Mouse (Mus musculus) liver, adult 2 months (tissue): Measurements from ENCODE around the gene Irf2. TPM values are rescaled to one million over a fixed set of nuclear protein-coding genes. Genes with fewer than 3 reads are reported as not detected.

Experiments used
- DNase-seq: peaks from one replicate; pipeline ENCODE4 v3.0.0-alpha.2; 2011; ENCODE audit warnings: low read depth, low spot score; ENCODE audit errors: extremely low read depth
- H3K27ac ChIP-seq: fragments of 200-500 bp; replicated peaks from 2 replicates; pipeline ENCODE4 v1.5.1; 2012; ENCODE audit warnings: low read depth, mild to moderate bottlenecking, control low read depth, inconsistent platforms, low read length; ENCODE audit not compliant: insufficient read depth
- H3K27me3 ChIP-seq: fragments of 200-500 bp; 2 replicates; pipeline ENCODE4 v1.6.1; 2012; ENCODE audit warnings: mild to moderate bottlenecking, moderate library complexity, low read length, inconsistent platforms; ENCODE audit not compliant: control insufficient read depth, insufficient read depth
- H3K36me3 ChIP-seq: fragments of 200-500 bp; 2 replicates; pipeline ENCODE4 v1.6.1; 2012; ENCODE audit warnings: low read length, inconsistent platforms; ENCODE audit not compliant: control insufficient read depth, insufficient read depth
- H3K4me1 ChIP-seq: fragments of 200-500 bp; 2 replicates; pipeline ENCODE4 v1.6.1; 2011; ENCODE audit warnings: low read length; ENCODE audit not compliant: control insufficient read depth, insufficient read depth
- H3K4me3 ChIP-seq: fragments of 200-500 bp; 2 replicates; pipeline ENCODE4 v1.5.1; 2011; ENCODE audit warnings: low read depth, mild to moderate bottlenecking, control low read depth, low read length, moderate library complexity; ENCODE audit not compliant: insufficient read depth
- H3K79me2 ChIP-seq: fragments of 200-500 bp; 2 replicates; pipeline ENCODE4 v1.6.1; 2012; ENCODE audit warnings: inconsistent platforms, mild to moderate bottlenecking, low read length, moderate library complexity; ENCODE audit not compliant: control insufficient read depth, insufficient read depth
- H3K9ac ChIP-seq: fragments of 200-500 bp; 2 replicates; pipeline ENCODE4 v1.6.1; 2012; ENCODE audit warnings: low read depth, mild to moderate bottlenecking, control low read depth, inconsistent platforms, low read length
- CTCF ChIP-seq: fragments of 200-500 bp; IDR thresholded peaks from 2 replicates; pipeline ENCODE4 v1.5.1; 2011; ENCODE audit warnings: low read depth, low read length, control low read depth
- POLR2A ChIP-seq: fragments of 200-500 bp; IDR thresholded peaks from 2 replicates; pipeline ENCODE4 v1.6.1; 2011; ENCODE audit warnings: low read length, control low read depth; ENCODE audit not compliant: insufficient read depth; ENCODE audit errors: extremely low read depth
- WGBS: fragments of 180-500 bp; shearing (Covaris S2); methylation state at CpG from one replicate; pipeline ENCODE4 v1.1.7; 2018; 5-methylcytosine and 5-hydroxymethylcytosine counted together
- polyA plus RNA-seq: library from polyadenylated mRNA; depleted of rRNA; stranded (reverse); fragments of >200 nt; gene quantifications from 2 replicates; pipeline ENCODE4 v1.2.3, GENCODE M21; 2012
- total RNA-seq: library from RNA; depleted of rRNA; stranded (reverse); fragments of >200 nt; gene quantifications from 2 replicates; pipeline ENCODE4 v1.2.3, GENCODE M21; 2014

The Irf2 gene
- total and polyA plus RNA-seq, 2 experiments: 13.7 to 23.4 TPM

DNA sequence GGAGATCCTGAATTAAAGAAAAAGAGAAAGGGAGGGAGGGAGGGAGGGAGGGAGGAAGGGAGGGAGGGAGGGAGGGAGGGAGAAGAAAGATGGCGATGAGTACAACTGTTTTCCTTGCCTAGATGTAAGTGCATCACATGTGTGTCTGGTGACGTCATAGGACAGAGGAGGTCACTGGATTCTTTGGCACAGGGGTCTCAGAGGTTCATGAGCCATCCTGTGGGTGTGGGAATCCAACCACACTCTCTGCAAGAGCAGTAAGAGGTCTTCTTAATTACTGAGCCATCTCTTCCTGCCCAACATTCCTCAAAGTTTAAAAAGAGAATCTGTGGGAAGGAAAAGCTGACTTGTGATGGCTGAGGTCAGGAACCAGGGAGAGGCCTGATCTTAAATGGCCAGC lies 28.0 kb upstream of the Irf2 start:
- H3K4me1 ChIP-seq: no peaks in the 10 kb centered on the region
- no peak overlapping the region for H3K9ac ChIP-seq
- H3K4me3 ChIP-seq: no peak overlapping the region
- no peaks in the 10 kb centered on the region for H3K27me3 ChIP-seq
- no peak for DNase-seq
- H3K36me3 ChIP-seq: no peaks in the 10 kb centered on the region
- no peaks in the 10 kb centered on the region for H3K79me2 ChIP-seq
- TF ChIP-seq CTCF (no peak), POLR2A (no peak)
- H3K27ac ChIP-seq: no peak overlapping the region
- WGBS: 68% methylated on average over 2 of the region's 2 CpGs

DNA sequence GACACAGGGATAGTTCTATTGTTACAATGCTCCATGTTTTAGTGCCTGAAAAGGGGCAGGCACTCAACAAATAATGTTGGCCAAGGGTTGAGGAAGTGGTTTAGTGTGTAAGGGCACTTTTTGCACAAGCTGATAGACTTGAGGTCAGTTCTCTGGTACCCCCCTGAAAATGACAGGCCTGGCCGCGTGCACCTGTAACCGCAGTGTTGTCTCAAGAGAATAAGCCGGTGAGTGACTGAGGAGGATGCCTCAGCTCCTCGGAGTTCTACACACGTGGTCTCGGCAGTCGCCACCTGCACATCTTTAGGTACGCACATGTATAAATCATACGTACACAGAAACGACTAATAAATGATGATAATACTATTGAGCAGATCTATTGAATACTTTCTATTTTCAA lies 26.4 kb upstream of the Irf2 start:
- no peak for DNase-seq
- H3K4me1 ChIP-seq: no peaks in the 10 kb centered on the region
- no peak overlapping the region for H3K27ac ChIP-seq
- 90% methylated on average over 11 of the region's 11 CpGs for WGBS
- no peak overlapping the region for H3K9ac ChIP-seq
- H3K79me2 ChIP-seq: no peaks in the 10 kb centered on the region
- H3K27me3 ChIP-seq: no peaks in the 10 kb centered on the region; the same call in 1 of the 2 replicates
- H3K4me3 ChIP-seq: no peak overlapping the region
- TF ChIP-seq CTCF (no peak), POLR2A (no peak)
- no peaks in the 10 kb centered on the region for H3K36me3 ChIP-seq

DNA sequence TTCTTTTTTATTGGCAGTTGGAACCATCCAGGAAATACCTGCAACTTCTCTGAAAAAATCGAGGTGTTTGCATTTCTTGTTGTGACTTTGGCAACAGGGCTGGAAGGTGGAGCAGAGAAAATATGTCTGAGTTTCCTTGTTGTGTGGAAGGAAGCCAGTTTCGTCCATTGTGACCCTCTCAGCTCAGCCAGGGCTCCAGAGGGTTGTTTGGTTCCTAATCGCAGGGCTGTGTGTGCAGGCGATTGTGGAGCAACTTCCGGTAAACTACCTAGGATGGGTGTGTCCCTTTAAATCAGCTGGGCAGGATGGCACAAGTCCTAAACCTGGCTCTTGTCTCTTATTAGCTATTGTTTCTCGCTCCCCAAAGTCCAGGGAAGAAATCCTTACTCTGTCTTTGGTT lies 25.7 kb upstream of the Irf2 start:
- no peak for DNase-seq

DNA sequence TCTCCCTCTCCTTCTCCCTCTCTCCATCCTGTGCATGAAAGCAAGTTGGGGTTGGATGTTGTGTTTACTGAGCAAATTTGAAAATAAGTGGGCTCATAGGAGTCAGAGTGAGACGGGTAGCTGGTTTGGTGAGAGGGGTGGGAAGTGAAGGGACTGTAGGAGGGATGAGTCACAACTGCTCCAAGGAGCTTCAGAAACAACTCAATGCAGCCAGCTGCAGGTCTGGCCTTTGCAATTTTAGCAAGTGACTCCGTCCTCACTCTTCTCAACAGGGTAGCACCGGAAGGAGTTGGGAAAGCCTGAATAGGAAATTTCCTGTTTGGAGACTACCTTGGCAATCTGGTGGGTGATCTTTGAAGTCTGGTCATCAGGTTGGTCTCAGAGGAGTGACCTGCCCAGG lies 25.1 kb upstream of the Irf2 start:
- Histone ChIP-seq H3K79me2 (no peaks in the 10 kb centered on the region), H3K36me3 (no peaks in the 10 kb centered on the region), H3K4me1 (no peaks in the 10 kb centered on the region), H3K9ac (no peak overlapping the region), H3K27me3 (no peaks in the 10 kb centered on the region; the same call in 1 of the 2 replicates), H3K4me3 (no peak overlapping the region), H3K27ac (no peak overlapping the region)
- no peak for DNase-seq
- 84% methylated on average over 3 of the region's 3 CpGs for WGBS
- TF ChIP-seq POLR2A (no peak), CTCF (no peak)

More for the DNA sequence above, 25.7 kb upstream of the Irf2 start:
- H3K4me3 ChIP-seq: no peak overlapping the region
- no peak overlapping the region for H3K9ac ChIP-seq
- WGBS: 48% methylated on average over 6 of the region's 6 CpGs
- no peaks in the 10 kb centered on the region for H3K79me2 ChIP-seq
- TF ChIP-seq POLR2A: no peak
- no peak for TF ChIP-seq CTCF
- no peaks in the 10 kb centered on the region for H3K4me1 ChIP-seq
- H3K36me3 ChIP-seq: no peaks in the 10 kb centered on the region
- no peak overlapping the region for H3K27ac ChIP-seq
- no peaks in the 10 kb centered on the region; the same call in 1 of the 2 replicates for H3K27me3 ChIP-seq

DNA sequence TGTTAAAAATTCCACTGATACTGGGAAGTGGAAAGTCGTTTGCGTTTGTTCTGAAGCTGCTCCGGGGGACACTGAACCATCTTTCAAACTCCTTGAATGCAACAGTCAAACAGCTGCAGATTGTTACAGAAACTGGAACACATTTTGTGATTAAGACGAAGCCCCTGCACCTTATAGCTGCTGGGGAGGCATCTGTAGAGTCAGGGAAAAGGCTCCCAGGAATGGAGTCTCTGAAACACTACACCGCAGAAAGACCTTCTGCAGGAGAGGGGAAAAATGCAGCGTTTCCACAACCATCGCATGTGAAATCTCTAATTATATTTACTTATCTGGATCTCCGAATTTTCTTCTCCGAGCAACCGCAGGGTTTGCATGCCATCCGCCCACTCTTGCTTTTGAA lies 23.1 kb upstream of the Irf2 start:
- Histone ChIP-seq H3K4me3 (no peak overlapping the region), H3K4me1 (no peaks in the 10 kb centered on the region), H3K27ac (no peak overlapping the region), H3K9ac (no peak overlapping the region), H3K36me3 (no peaks in the 10 kb centered on the region), H3K27me3 (no peaks in the 10 kb centered on the region; the same call in 1 of the 2 replicates), H3K79me2 (no peaks in the 10 kb centered on the region)
- WGBS: 64% methylated on average over 11 of the region's 11 CpGs
- TF ChIP-seq POLR2A: no peak
- TF ChIP-seq CTCF: no peak
- DNase-seq: no peak

DNA sequence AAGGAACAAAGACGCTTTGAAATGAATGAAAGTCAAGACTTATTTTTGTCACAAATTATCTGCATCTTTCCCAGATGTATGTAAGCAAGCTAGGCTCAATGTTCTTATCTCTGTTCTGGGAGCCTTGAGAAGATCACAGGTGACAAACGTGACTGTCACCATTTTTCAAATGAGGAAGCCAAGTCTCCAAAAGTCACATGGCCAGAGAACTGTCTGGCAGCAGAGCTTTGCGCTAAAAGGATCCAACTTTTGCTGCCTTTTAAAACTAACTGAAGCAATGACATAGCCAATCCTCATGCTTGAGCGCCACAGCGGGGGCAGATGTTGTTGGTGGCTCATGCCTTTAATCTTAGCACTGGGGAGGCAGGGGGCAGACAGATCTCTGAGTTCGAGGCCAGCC lies 22.4 kb upstream of the Irf2 start:
- Histone ChIP-seq H3K79me2 (no peaks in the 10 kb centered on the region), H3K9ac (no peak overlapping the region), H3K4me1 (no peaks in the 10 kb centered on the region), H3K4me3 (no peak overlapping the region), H3K27ac (no peak overlapping the region), H3K27me3 (no peaks in the 10 kb centered on the region; the same call in 1 of the 2 replicates), H3K36me3 (no peaks in the 10 kb centered on the region)
- DNase-seq: no peak
- TF ChIP-seq CTCF (no peak), POLR2A (no peak)
- 75% methylated on average over 6 of the region's 6 CpGs for WGBS
